Mouse (Mus musculus): ENCODE measurements around the gene Cxcl5. TPM values are rescaled to one million over a fixed set of nuclear protein-coding genes. Genes with fewer than 3 reads are reported as not detected.
A peak's percentile ranks its signal among the peaks of the same experiment; 100 is the strongest.

Cxcl5 gene
- not detected for total RNA-seq (2021)

DNA sequence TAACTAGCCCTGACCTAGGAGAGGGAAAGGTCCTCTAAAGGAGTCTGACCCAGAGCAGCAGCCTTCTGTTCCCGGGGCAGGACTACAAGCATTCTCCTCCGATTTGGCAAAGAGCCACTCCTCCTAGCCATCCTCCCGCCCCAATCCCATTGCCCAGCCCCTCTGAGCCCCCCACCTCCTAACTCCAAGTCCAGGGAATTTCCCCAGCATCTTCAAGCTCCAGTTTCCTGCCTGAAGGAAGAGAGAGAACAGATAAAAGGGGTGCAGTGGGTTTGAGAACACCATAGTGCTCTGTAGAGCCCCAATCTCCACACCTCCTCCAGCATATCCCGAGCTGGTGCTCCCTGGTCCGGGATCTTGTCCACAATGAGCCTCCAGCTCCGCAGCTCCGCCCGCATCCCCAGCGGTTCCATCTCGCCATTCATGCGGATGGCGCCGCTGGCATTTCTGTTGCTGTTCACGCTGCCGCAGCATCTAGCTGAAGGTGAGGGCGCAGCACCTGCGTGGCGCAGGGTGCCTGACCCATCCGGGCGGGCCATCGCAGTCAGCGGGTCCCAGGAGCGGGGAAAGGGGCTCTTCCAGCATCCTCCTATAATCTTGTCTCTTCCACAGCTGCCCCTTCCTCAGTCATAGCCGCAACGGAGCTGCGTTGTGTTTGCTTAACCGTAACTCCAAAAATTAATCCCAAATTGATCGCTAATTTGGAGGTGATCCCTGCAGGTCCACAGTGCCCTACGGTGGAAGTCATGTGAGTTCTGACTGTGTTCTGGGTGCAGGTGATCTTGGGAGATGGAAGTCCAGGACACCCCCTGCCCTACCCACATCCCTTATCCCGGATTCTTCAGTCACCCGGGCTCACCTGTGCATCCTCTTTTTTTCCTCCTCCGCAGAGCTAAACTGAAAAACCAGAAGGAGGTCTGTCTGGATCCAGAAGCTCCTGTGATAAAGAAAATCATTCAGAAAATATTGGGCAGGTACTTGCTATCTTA is at the start of gene Cxcl5:
Gene Cxcl5 (plus strand): TSS at position 284 of the 989 bp plus-strand sequence.
- intact Hi-C loops (cut with DNase I) = no loop called here
- DNase-seq = peak; percentile 14 to 16

DNA sequence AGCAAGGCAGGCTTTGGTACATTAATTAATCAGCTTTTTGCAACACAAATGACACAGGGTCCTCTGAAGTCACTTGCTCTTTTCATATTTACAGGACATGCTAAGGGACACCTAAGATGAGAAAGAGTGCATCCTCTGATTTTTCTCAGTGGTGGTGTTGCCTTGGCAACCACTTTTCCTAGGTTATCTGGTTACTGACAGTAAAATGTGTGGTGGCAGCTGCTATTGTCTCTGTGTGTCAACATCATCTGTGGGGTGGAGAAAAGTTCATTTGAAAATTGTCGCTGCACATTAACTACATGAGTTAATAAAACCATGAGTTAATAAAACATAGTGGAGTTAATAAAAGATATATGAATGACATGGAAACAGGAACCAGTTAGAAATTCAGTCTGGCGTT is 47.8 kb upstream of the Cxcl5 start:
- DNase-seq = no peak
- intact Hi-C loops (cut with DNase I) = no loop called here

DNA sequence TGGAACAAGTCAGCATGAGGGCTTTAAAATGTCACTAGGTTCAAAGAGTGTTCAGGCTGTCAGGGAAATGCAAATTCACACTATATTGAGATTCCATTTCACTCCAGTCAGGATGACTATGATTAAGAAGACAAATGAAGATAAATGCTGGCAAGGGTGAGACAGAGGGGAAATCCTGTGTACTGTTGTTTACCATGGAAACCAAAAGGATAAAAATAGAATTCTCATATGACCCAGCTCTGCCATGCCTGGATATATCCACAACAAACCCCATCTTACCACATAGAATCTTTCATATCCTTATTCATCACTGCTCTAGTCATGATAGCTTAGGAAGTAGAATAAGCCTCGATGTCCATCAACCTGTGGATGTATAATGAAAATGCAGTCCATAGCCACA is 41.2 kb upstream of the Cxcl5 start:
- DNase-seq = no peak
- intact Hi-C loops (cut with DNase I) = no loop called here

DNA sequence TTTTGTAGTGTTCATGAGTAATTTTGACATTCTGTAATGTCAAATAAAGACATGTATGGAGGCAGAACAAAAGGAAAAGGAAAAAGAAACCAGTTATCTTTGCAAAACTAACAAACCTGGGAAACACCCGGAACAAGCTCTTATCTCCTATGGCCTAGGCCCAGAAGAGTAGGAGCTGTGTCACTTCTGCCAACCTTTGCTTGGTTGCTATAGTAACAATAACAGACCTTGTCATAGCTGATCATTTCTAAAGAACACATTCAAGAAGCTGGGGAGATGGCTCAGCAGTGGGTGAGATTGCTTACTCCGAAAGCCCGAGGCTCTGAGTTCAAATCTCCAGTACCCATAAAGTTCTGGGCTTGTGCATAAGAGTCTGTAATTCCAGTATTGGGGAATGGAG is 36.5 kb upstream of the Cxcl5 start:
- intact Hi-C loops (cut with DNase I) = no loop called here
- no peak for DNase-seq

DNA sequence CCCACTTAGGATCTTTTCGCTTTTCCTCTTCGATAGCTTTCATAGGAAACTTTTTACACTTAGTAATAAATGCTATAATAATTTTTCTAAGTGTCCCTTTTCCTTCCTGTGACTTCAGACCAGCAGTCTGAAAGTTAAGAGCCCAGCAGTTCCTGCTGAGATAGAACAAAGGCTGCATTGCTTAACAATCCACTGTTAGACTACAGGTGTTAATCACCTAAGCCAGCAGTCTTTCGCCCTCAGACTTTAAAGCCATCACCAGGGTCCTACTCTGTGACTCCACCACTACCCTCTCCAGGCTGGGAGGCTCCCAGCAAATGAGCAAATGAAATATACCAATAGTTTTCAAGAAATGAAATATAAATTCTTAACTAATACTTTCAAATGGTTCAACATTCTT is 30.9 kb upstream of the Cxcl5 start:
- intact Hi-C loops (cut with DNase I) = no loop called here
- DNase-seq = no peak

DNA sequence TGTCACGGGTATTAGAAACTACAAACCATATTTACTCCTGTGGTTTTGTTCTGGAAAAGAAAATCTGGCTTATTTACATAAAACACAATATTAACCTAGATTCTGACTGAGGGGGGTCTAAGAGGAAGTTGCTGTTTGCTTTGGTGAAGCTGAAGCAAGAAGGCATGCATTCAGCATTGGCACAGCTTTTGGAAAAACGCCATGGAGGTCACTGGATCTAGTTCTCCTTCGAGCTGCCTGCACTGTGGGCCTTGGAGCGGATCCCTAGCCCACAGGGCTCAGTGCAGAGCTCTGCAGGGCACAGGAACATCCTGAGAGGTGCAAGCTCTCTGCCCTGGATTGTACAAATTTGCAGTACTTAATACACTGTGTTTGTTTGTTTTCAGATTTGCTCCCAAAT is 27.7 kb upstream of the Cxcl5 start:
- DNase-seq = no peak
- intact Hi-C loops (cut with DNase I) = no loop called here

DNA sequence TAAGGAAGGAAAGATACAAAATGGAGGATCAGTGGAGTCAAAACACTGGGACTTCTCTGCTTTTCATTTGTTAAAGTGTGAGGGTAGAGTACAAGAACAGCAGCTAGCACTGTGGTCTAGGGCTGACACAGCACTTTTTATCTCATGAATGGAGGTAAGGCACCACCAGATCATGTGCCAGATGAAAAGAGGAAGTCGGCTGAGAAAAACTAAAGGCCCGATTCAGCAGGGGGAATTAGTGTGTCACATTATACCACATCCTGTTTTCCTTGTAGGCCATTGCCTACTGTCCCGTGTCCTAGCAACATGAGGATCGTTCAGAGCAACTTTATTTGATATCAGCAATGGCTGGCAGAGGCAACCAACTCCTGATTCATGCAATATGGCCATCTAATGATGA is 17.1 kb upstream of the Cxcl5 start:
- intact Hi-C loops (cut with DNase I) = no loop called here
- no peak for DNase-seq

DNA sequence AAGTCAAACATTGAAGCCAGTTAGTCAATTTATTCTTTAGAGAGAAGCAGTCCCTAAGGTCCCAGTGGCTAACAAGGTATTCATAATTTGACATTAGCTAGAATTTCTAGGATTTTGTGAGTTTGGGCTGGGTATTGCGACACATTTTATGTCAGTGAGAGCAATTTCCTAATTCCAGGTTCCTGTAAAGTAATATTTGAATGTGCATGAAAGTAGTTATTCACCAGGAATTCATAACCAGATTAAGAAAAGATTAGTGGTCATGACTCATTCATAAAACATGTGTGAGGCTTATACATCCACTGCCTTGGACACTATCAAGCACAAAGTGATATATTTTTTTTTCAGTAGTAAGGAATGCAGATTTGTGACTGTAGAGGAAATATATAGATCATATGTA is 5.2 kb upstream of the Cxcl5 start:
- intact Hi-C loops (cut with DNase I) = no loop called here
- DNase-seq = no peak

DNA sequence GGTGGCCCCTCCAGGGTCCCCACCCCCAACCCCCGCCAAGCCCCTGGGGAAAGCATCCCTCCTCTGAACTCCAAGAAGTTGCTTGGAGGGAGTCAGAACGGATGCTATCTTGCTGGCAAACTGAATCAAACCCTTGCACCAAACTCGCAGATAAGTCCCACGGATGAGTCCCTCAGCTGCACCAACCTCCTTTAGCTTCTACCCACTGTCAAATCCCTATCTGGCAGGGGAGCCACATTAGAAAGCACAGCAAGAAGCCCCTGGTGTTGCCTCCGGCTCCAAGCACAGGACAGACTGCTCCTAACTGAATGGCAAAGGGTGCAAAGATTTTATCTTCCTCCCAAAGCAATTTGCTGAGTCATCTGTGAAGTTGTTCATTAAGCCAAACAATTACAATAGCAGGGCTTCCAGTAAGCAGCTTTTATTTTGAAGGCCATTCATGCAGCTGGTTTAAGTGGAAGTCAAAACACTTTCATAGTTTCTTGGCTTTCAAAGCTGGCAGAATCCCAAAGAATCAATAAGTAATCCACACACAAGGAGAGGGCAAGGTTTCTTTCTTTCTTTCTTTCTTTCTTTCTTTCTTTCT is 1.0 kb upstream of the Cxcl5 start:
- DNase-seq = peak; percentile 27 to 48
- intact Hi-C loops (cut with DNase I) = no loop called here

DNA sequence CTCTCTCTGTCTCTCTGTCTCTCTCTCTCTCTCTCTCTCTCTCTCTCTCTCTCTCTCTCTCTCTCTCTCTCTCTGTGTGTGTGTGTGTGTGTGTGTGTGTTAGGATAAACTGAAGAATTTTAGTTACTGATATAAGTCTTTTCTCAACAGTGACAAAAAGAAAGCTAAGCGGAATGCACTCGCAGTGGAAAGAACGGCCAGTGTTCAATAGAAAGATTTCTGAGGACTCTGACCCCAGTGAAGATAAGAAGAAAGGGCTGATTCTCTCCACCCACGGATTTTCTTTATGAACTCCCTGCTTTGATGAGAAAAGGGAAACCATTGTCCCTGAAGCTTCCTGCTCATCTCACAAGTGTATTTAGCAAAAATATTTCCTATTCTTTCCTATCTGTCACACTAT is 1.1 kb downstream of the Cxcl5 start:
- intact Hi-C loops (cut with DNase I) = no loop called here
- DNase-seq = no peak

DNA sequence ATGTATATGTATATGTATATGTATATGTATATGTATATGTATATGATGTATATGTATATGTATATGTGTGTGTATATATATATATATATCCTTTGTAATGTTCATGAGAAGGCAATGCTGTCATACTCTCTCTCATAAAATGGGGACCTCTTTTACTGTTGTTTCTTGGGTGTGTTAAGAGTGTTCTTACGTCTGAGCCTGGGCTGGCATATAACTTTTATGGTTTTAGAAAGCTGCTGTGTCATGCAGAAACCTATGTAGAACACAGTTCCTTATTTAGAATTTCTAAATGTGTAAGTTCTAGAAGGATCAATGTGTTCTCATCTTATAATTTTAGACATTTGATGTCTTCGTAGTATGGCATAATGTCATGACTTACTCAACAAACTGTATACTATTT is 1.7 kb downstream of the Cxcl5 start:
- DNase-seq = no peak
- intact Hi-C loops (cut with DNase I) = no loop called here

DNA sequence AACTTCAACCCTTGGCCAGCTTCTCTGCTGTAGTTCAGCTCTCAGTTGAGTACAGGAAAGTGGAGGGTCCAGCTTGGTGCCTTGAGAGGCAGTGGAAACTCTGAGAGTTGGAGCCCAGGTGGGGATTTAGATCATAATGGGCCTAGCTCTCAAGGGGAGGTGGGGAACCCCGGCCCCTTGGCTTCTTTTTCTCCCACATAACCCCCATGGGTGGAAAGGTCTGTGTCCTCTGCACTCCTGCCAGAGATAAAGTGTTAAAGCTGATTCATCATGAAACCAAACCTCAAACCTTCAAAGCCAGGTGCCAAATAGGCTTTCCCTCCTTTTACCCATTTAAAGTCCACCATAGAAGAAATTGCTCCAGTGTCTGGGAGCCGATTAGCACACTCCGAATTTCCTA is 2.7 kb downstream of the Cxcl5 start:
- intact Hi-C loops (cut with DNase I) = no loop called here
- no peak for DNase-seq

DNA sequence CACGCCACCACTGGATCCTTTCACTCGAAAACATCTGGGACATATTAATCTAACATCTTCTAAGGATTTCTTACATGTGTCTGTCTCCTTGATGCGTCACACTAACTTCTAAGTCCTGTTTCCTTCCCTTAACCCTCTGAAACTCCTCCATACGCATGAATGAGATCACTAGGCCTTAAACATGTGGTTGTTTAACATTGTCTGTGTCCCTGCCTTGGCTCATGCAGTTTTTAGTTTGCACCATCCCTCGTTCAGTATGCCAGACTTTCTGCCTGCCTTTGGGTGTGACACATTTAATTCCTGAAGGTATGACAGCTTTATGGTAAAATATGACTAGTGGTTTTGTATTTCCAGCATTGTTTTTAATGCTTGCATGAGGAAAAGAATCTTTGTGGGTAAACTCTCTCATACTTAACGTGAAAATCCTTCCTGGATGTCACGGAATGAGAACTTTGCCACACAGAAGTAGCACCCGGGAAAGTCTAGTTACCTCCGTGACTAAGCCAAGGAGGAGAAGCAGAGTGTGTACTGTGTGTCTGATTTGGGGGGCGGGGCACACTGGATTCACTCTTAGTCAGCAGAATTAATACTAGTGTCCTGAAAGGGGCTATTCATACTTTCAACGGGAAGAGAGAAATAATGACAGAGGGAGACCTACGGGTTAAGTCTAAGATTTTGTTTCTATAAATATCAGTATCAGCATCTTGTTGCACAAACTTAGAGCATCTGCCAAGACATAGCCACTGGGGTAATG is 4.9 kb downstream of the Cxcl5 start:
- intact Hi-C loops (cut with DNase I) = no loop called here
- DNase-seq = no peak

DNA sequence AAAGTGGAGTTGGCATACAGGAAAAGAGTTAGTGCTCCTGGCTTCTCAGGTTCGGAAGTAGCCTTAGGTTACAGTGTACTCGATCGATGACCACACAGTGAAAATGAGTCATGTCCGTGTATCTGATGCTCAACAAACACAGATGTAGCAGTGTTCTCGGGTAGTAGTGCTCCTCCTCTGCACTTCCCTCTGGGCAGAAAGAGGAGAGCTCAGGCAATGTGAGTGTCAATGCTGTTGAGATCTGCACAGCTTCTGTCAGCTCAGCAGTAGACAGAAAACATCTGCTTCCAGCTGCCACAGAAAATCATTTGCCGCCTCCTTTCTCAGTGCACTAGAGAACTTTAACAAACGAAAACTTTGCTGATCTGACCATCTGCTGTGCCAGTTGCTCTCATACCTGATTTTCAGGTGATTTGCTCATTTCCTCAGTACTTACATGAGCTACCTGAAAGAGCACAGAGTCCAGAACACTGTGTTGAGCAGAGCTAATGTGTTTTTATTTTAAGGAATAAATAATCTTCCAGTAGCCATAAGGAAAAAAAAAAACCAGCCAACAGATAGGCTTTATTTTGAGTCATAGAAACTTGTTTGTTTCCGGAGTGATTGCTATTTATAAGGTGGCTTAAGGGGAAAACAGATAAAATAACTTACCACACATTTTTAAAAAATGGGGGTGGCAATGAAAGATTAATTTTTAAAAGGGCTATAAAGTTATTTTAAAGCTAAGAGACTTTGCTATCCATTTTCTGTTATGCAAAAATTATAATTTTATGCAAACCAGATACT is 6.9 kb downstream of the Cxcl5 start:
- intact Hi-C loops (cut with DNase I) = no loop called here
- DNase-seq = no peak

DNA sequence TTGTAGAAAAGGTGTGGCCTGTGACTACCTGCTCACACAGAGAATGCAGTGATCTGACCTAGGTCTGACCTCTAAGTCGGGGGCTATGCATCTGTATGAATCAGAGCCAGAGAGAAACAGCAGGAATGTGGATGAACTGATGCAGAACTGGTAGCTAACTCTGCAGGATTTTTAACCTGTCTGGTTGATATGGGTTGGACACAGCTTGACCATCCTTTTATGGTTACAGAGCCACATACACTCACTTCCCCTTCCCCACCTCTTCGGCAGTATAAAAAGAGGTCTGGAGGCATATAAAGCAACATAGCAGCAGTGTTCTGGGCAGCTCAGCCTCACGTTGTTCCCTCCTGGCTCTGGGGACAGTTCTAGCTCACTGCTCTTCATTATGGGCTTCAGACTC is 9.1 kb downstream of the Cxcl5 start, which contains the start of gene Ppbp:
Gene Ppbp (plus strand): TSS at position 301 of the 400 bp plus-strand sequence.
- intact Hi-C loops (cut with DNase I) = no loop called here
- no peak for DNase-seq

DNA sequence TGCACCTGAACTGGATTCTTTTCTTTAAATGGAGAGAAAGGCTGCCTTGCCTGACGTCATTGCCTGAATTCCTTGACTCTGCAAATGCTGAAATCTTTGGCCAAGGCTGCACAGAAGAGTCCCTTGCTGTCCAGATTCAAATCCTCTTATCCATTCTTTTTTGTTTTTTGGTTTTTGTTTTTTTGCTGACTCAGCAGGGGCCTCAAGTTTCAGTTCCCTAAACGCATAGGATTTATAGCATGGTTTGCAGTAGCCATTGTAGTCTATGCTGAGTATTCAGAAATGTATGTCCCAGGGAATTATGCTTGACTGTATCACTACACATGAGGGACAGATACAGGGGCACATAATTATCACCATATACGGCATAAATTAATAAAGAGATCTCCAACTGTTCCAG is 12.2 kb downstream of the Cxcl5 start:
- no peak for DNase-seq
- intact Hi-C loops (cut with DNase I) = loop anchor here (5.0 kb wide), 2 partner anchors 109 to 116 kb away; no protein-coding TSS in a partner anchor

DNA sequence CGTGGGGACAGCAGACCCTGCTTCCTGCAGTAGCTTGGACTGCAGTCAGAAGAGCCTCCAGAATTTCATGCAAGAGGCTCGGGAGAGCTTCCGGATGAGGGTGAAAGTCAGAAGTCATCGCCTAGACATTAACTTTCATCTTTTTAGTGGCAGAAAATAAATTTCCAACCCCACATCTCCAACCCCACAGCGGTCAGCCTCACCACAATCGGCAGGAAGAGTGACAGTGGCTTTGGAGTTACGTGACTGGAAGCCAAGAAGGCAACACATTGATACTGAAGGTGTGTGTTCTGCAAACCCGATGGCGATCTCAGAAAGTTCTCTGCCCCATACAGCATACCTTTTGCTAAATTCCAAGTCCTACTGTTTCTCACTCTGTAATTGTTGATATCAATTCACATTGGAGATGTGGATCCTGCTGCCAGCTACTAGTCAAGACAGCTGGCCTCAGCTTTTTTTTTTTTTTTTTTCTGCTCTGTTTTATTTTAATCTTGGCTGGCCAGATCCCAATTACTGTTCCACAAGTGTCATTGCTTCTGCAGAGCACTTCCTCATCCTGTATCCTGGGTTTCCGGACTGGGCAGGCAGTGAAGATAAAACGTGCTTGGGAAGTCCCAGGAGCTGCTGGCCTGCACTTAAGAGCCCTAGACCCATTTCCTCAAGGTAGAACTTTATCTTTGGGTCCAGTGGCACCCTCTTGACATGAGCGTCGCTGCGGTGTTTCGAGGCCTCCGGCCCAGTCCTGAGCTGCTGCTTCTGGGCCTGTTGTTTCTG is 12.9 kb downstream of the Cxcl5 start, which contains the start of gene Pf4:
Gene Pf4 (plus strand): TSS at position 556 of the 774 bp plus-strand sequence.
- intact Hi-C loops (cut with DNase I) = loop anchor here (2.0 to 5.0 kb wide), 3 partner anchors 110 to 129 kb away; no protein-coding TSS in a partner anchor
- peak; percentile 60 to 62 for DNase-seq

DNA sequence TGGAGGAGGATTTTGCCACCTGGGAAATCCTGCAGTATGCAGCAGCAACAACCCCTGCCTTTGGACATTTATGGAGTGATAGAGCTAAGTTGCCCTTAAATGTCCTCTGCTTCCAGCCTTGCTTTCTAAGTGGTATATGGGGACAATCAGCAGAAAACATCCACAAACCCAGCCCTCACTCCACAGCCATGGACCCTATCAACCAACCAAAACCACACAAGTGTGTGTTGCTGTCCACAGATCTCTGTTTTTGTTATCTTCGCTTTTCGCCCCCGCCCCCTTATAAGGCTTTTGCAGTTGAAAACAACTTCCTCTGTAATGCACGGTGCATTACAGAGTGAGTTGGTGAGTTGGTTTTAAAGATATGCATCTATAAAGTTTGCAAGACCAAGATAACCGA is 16.4 kb downstream of the Cxcl5 start:
- no peak for DNase-seq
- intact Hi-C loops (cut with DNase I) = no loop called here

DNA sequence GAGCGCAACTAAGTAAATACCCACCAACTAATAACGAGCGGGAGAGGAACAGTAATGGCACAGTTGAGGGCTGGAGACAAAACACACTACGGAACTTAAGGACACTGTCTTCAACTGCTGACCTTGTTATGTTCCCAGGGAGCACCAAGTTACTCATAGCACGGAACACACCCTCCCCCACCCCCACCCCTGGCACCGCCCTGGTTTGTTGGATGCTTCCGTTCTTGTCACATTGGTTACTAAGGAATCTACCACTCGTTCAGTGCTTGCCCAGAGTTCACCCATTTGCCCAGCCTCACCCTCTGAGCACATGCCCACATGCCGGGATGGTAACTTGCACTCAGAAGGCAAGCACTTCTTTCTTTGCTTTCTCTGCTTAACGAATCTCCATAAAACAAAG is 18.5 kb downstream of the Cxcl5 start:
- DNase-seq = no peak
- intact Hi-C loops (cut with DNase I) = no loop called here

DNA sequence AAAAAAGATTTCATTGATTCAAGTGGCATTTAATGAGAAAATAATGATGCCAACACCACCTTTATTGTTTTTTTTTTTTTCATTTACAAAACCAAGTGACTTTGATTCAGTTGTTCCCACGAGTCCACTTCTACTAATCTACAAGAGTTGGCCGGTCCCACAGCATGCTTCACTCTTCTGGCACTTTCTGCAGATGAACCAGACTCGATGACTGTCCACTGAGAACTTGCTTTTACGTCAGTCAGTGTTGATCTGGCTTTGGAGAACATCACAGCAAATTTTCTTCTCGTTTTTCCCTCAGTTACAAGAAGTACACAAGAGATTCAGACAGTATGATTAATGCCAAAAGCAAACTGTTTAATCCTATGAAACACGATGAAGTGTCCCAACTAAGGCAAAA is 19.7 kb downstream of the Cxcl5 start:
- intact Hi-C loops (cut with DNase I) = no loop called here
- peak in 1 of 2 experiments; percentile 30 for DNase-seq
